Mouse (Mus musculus) liver, embryonic 12.5 days (tissue): ENCODE results near the gene Pbxip1. TPM values are rescaled to one million over a fixed set of nuclear protein-coding genes. Genes with fewer than 3 reads are reported as not detected.

Source experiments
- ATAC-seq: fragments of 200-750 bp; cut with Nextera tagmentation; 2 replicates; pipeline ENCODE4 v1.8.0; 2017; ENCODE audit warnings: moderate number of reproducible peaks, mild to moderate bottlenecking, moderate library complexity
- H3K27ac ChIP-seq: fragments of 300-500 bp; sonication (generic); 2 replicates; pipeline ENCODE4 v1.5.1; 2016; ENCODE audit warnings: mild to moderate bottlenecking
- H3K27me3 ChIP-seq: fragments of 300-500 bp; sonication (generic); replicated peaks from 2 replicates; pipeline ENCODE4 v1.6.1; 2016; ENCODE audit warnings: mild to moderate bottlenecking, moderate library complexity
- H3K36me3 ChIP-seq: fragments of 300-500 bp; sonication (generic); 2 replicates; pipeline ENCODE4 v1.6.1; 2016; ENCODE audit warnings: mild to moderate bottlenecking, moderate library complexity
- H3K4me1 ChIP-seq: fragments of 300-500 bp; sonication (generic); 2 replicates; pipeline ENCODE4 v1.6.1; 2016
- H3K4me2 ChIP-seq: fragments of 300-500 bp; sonication (generic); 2 replicates; pipeline ENCODE4 v1.6.1; 2016; ENCODE audit warnings: mild to moderate bottlenecking, moderate library complexity
- H3K4me3 ChIP-seq: fragments of 300-500 bp; sonication (generic); 2 replicates; pipeline ENCODE4 v1.5.1; 2016; ENCODE audit warnings: mild to moderate bottlenecking, moderate library complexity
- H3K9ac ChIP-seq: fragments of 300-500 bp; sonication (generic); 2 replicates; pipeline ENCODE4 v1.6.1; 2016; ENCODE audit warnings: mild to moderate bottlenecking, moderate library complexity
- H3K9me3 ChIP-seq: fragments of 300-500 bp; sonication (generic); replicated peaks from 2 replicates; pipeline ENCODE4 v1.6.1; 2016; ENCODE audit warnings: mild to moderate bottlenecking, moderate library complexity
- WGBS: fragments of 180-500 bp; shearing (Covaris S2); methylation state at CpG from one replicate; pipeline ENCODE4 v1.1.7; 2016; ENCODE audit not compliant: insufficient replicate concordance; 5-methylcytosine and 5-hydroxymethylcytosine counted together
- polyA plus RNA-seq: library from polyadenylated mRNA; unstranded; fragments of >200 nt; fragmentation: Nextera tagmentation; extraction: Ambion mirVana; gene quantifications from 2 replicates; pipeline ENCODE4 v1.2.1, GENCODE M21; 2016

Gene Pbxip1
- polyA plus RNA-seq, 1 experiment from 2014 or later, result 9.2 TPM

DNA sequence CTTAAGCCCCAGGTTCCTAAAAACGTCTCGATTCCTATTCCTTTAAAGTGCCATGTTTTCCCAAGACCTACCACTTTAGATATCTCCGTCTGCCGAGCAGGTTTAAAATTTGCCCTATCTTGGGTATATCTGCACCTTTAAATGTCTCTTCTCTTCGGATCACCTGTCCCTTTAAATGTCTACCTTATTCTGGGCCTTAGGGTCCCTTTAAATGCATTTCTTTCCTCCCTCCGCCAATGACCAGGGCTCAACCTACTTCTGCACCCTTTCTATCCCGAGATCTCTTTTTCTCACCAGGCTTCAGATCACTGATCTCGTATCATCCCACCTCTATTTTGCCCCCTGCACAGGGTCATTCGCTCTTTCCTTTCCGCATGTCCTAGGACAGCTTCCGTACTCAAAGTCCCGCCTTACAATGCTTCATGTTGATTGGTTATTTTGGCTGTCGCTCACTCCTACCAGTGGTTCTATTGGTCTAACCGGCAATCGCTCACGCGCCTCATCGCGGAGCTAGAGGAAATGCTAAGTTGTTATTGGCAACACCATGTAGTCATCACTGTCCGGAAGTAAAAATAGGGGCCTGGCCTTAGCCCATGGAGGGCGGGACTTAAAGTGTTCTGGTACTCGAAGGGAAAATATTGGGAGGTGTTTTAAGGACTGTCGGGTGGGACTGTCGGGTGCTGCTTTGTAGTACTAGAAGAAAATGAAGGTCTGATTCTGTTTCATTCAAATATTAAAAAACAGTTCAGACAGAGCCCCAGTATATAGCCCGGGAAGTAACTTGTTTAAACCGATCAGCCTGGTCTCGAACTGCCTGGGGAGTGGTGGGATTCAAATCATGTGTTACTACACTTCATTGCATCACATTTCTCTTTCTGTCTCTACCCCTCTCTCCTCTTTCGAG is 24.8 kb upstream of the Pbxip1 start, which contains the start of gene Flad1:
Gene Flad1 (minus strand): TSS at position 381 of the 904 bp plus-strand sequence.
- peak within 1 kb of the TSS; percentile 79 for H3K27ac ChIP-seq
- peak within 1 kb of the TSS; percentile 80 for H3K4me2 ChIP-seq
- 0 out of 2 replicates have a peak, but pooled peaks cover 4% of the 10 kb centered on the region for H3K9me3 ChIP-seq
- H3K4me1 ChIP-seq, result peaks cover 42% of the 10 kb centered on the region
- WGBS, result 3% methylated on average over 28 of the region's 28 CpGs
- peak within 1 kb of the TSS; percentile 78 for H3K9ac ChIP-seq
- peaks cover 63% of the 10 kb centered on the region for H3K36me3 ChIP-seq
- no peaks in the 10 kb centered on the region for H3K27me3 ChIP-seq
- peak within 1 kb of the TSS; percentile 71 for H3K4me3 ChIP-seq
- ATAC-seq, result peak; percentile 100

DNA sequence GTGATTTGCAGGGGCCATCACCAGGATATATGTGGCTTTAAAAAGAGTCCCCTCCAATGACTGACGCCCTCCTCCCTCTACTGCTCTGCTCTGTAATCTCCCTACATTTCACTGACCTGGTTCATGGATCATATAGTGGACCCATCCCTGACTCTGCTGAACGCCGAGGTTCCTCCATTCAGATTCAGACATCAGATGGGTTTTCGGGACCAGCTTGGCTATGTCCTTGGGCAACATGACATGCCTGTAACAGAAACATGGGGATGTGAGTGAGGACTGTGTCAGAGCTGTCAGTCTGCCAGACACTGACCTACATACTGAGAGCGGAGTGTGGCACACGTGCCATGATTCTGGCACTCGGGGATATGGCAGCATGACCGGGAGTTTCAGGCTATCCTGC is 20.3 kb upstream of the Pbxip1 start:
- 90% methylated on average over 8 of the region's 8 CpGs for WGBS

DNA sequence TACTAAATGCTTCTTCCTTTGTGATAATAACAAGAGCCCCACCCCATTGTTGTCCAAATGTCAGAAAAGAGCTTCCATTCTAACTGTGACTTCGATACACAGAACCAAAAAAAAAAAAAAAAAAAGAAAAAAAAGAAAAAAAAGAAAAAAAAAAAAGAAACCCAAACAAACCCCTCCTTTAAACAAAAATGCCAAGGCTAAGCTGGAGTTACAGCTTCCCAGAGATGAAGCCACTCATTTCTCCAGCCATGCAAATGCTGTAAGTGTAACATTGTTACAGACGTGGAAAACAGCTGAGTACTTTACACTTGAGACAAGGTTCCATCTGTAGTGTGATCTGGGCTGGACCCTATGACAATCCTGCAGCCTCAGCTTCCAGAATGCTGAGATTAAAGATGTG is 19.4 kb upstream of the Pbxip1 start:
- WGBS, result 23% methylated on average over 2 of the region's 2 CpGs
- H3K4me1 ChIP-seq, result peaks cover 50% of the 10 kb centered on the region
- no peaks in the 10 kb centered on the region for H3K27me3 ChIP-seq
- peak overlapping the region; percentile 78 for H3K9ac ChIP-seq
- ATAC-seq, result no peak
- peaks cover 39% of the 10 kb centered on the region for H3K36me3 ChIP-seq
- peak overlapping the region; percentile 94 for H3K27ac ChIP-seq
- H3K4me2 ChIP-seq, result peak overlapping the region; percentile 97
- 0 out of 2 replicates have a peak, but pooled peaks cover 4% of the 10 kb centered on the region for H3K9me3 ChIP-seq
- peak overlapping the region; percentile 75 for H3K4me3 ChIP-seq

More for the DNA sequence above, 20.3 kb upstream of the Pbxip1 start:
- peaks cover 39% of the 10 kb centered on the region for H3K36me3 ChIP-seq
- H3K4me2 ChIP-seq, result peak overlapping the region; percentile 97
- no peak overlapping the region for H3K9ac ChIP-seq
- H3K27me3 ChIP-seq, result no peaks in the 10 kb centered on the region
- ATAC-seq, result no peak
- H3K4me1 ChIP-seq, result peaks cover 43% of the 10 kb centered on the region
- H3K9me3 ChIP-seq, result 0 out of 2 replicates have a peak, but pooled peaks cover 4% of the 10 kb centered on the region
- H3K4me3 ChIP-seq, result peak overlapping the region; percentile 75; the same call in 1 of the 2 replicates
- H3K27ac ChIP-seq, result no peak overlapping the region; the same call in 1 of the 2 replicates

DNA sequence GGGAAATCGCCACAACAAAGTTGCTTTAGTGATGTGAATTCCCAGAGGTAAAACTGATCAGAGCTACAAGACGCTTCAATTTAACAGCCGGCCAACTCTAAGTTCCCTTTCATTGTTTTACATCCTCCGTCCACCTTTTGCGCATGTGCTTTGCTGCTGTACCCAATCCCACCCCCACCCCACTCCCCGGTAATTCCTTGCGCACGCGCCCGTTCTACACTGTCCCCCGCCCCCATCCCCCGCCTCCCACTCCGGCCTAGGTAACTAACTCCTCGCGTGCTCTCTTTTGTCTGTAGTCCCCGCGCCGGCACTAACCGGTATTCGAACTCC is 18.7 kb upstream of the Pbxip1 start:
- H3K27me3 ChIP-seq, result no peaks in the 10 kb centered on the region
- H3K9ac ChIP-seq, result peak overlapping the region; percentile 78
- WGBS, result 0% methylated on average over 20 of the region's 20 CpGs
- peak overlapping the region; percentile 94 for H3K27ac ChIP-seq
- H3K4me1 ChIP-seq, result peaks cover 54% of the 10 kb centered on the region
- peak overlapping the region; percentile 97 for H3K4me2 ChIP-seq
- H3K9me3 ChIP-seq, result 0 out of 2 replicates have a peak, but pooled peaks cover 4% of the 10 kb centered on the region
- H3K4me3 ChIP-seq, result peak overlapping the region; percentile 75
- ATAC-seq, result peak; percentile 9
- peaks cover 41% of the 10 kb centered on the region for H3K36me3 ChIP-seq

DNA sequence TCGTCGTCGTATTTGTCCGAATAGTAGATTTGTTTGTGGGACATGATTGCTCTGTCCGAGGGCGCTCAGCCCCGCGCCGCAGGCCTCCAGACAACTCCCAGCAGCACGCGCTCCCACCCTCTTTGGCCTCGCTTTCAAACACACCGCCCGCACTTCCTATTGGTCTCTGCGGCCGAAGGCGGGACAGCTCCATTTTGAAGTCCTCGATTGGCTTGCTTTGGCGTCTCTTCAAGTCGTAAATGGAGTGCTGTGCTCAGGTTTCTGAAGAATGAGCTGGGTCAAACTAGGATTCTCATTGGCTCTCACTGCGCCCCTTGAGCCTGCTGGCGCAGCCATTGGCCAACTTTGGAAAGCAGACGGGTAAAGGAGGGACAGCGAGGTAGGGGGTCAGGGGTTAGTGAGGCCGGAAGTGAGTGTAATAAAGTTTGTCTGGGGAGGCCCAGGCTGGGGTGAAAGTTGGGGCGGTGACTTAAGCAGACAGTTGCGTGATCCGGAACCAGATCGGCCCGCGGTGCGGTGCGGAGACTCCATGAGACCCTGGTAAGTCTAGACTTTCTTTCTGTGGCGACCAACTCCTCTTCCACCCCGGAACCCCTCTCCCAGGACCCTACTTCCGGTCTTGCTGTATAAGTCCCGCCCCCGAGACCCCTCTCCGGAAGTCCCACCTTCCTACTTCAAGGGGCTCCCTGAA is 18.2 kb upstream of the Pbxip1 start, which contains the start of the genes Cks1b and Shc1:
Gene Cks1b (minus strand): TSS at position 214 of the 691 bp plus-strand sequence.
Gene Shc1 (plus strand): TSS at position 274 of the 691 bp plus-strand sequence.
- WGBS, result under 1% methylated on average over 39 of the region's 39 CpGs

DNA sequence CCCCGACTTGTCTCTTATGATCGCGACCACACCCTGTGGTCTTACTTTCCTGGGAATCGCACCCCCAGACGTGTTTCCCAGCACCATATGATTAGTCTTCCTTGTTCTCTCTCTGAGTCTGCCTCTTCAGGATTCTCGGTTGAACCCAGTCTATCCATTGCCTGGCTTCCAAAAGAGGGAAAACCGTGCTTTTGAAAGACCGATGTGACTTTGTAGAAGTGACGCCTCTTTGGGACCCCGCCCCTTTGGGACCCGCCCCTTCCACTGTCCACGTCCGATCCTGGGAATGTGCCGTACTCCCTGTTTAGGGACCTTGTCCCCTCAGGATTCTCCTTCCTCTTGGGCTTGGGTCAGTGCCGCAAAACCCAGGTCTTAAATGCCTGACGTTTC is 17.6 kb upstream of the Pbxip1 start:
- 0 out of 2 replicates have a peak, but pooled peaks cover 4% of the 10 kb centered on the region for H3K9me3 ChIP-seq
- peaks cover 65% of the 10 kb centered on the region for H3K4me1 ChIP-seq
- peak overlapping the region; percentile 78 for H3K9ac ChIP-seq
- H3K27me3 ChIP-seq, result no peaks in the 10 kb centered on the region
- no peak for ATAC-seq
- peak overlapping the region; percentile 97 for H3K4me2 ChIP-seq
- H3K36me3 ChIP-seq, result peaks cover 43% of the 10 kb centered on the region
- H3K4me3 ChIP-seq, result peak overlapping the region; percentile 75
- under 1% methylated on average over 16 of the region's 16 CpGs for WGBS
- peak overlapping the region; percentile 94 for H3K27ac ChIP-seq

More for the DNA sequence above, 18.2 kb upstream of the Pbxip1 start, which contains the start of the genes Cks1b and Shc1:
- peaks cover 60% of the 10 kb centered on the region for H3K4me1 ChIP-seq
- peak within 1 kb of the TSS; percentile 75 for H3K4me3 ChIP-seq
- H3K9ac ChIP-seq, result peak within 1 kb of the TSS; percentile 78
- H3K27ac ChIP-seq, result peak within 1 kb of the TSS; percentile 94
- 0 out of 2 replicates have a peak, but pooled peaks cover 4% of the 10 kb centered on the region for H3K9me3 ChIP-seq
- peak; percentile 89 for ATAC-seq
- H3K27me3 ChIP-seq, result no peaks in the 10 kb centered on the region
- peak within 1 kb of the TSS; percentile 97 for H3K4me2 ChIP-seq
- peaks cover 41% of the 10 kb centered on the region for H3K36me3 ChIP-seq

DNA sequence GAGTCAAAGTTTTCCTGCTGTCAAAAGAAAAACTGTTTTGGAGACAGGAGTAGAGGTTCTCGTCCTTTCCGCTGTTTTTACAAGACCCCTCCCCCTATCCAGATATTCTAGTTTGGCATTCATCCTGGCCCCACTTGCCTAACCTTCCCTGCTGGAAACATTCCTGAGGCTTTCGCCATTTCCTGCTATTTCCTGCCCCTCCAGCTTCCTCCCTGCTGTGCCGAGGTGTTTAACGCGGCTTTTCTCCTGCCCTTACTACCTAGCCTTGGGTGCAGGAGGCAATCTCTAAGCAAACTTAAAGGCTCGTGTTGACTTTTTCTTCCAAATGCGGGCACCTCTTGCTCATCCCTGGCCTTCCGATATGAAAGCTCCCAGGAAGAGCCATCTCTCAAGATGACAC is 16.9 kb upstream of the Pbxip1 start:
- Histone ChIP-seq H3K4me2 (peak overlapping the region; percentile 97), H3K36me3 (peaks cover 43% of the 10 kb centered on the region), H3K27me3 (no peaks in the 10 kb centered on the region), H3K4me3 (peak overlapping the region; percentile 75), H3K4me1 (peaks cover 72% of the 10 kb centered on the region), H3K9me3 (0 out of 2 replicates have a peak, but pooled peaks cover 4% of the 10 kb centered on the region), H3K27ac (peak overlapping the region; percentile 94), H3K9ac (peak overlapping the region; percentile 78)
- 8% methylated on average over 9 of the region's 9 CpGs for WGBS
- no peak for ATAC-seq

DNA sequence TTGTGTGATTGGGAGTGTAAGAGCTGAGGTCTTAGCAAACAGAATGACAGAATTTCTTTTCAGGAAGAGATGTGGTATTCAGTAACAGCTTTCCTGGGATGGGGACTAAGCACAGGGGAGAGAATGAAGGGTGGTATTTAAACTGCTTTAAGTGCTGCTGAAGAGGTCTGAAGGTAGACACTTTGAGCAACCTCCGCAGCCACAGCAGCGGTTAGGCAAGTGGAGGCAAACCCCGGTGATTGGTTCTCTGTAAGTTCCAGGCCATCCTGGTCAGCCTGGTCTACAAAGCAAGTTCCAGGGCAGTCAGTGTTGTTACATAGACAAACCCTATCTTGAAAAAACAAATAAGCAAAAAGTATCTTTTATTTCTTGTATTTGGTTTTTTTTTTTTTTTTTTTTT is 16.5 kb upstream of the Pbxip1 start:
- H3K27me3 ChIP-seq, result no peaks in the 10 kb centered on the region
- H3K9me3 ChIP-seq, result 0 out of 2 replicates have a peak, but pooled peaks cover under 1% of the 10 kb centered on the region
- peak overlapping the region; percentile 97 for H3K4me2 ChIP-seq
- ATAC-seq, result no peak
- peak overlapping the region; percentile 75 for H3K4me3 ChIP-seq
- 31% methylated on average over 3 of the region's 3 CpGs for whole genome bisulfite sequencing
- peak overlapping the region; percentile 78 for H3K9ac ChIP-seq
- peaks cover 43% of the 10 kb centered on the region for H3K36me3 ChIP-seq
- peak overlapping the region; percentile 94 for H3K27ac ChIP-seq
- H3K4me1 ChIP-seq, result peaks cover 76% of the 10 kb centered on the region

DNA sequence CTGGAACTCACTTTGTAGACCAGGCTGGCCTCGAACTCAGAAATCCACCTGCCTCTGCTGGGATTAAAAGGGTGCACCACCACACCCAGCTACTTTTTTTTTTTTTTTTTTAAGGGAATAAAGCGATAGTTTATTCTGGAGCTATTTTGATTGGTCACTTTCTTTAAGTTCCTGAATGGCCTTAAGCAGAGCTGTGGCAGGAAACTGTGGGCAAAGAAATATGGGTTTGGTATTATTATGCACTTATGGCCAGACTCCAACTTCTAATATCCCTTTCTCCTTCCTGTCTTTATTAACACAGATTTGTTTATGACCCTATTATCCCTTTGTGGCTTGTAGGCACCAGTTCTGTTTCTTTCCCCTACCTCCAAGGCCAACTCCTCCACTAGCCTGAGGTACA is 16.1 kb upstream of the Pbxip1 start:
- Histone ChIP-seq H3K9me3 (no peaks in the 10 kb centered on the region), H3K4me3 (peak overlapping the region; percentile 65), H3K4me1 (peaks cover 81% of the 10 kb centered on the region), H3K36me3 (peaks cover 43% of the 10 kb centered on the region), H3K27ac (peak overlapping the region; percentile 89), H3K27me3 (no peaks in the 10 kb centered on the region), H3K4me2 (peak overlapping the region; percentile 97), H3K9ac (peak overlapping the region; percentile 81)
- 51% methylated on average over 2 of the region's 2 CpGs for WGBS
- no peak for ATAC-seq

DNA sequence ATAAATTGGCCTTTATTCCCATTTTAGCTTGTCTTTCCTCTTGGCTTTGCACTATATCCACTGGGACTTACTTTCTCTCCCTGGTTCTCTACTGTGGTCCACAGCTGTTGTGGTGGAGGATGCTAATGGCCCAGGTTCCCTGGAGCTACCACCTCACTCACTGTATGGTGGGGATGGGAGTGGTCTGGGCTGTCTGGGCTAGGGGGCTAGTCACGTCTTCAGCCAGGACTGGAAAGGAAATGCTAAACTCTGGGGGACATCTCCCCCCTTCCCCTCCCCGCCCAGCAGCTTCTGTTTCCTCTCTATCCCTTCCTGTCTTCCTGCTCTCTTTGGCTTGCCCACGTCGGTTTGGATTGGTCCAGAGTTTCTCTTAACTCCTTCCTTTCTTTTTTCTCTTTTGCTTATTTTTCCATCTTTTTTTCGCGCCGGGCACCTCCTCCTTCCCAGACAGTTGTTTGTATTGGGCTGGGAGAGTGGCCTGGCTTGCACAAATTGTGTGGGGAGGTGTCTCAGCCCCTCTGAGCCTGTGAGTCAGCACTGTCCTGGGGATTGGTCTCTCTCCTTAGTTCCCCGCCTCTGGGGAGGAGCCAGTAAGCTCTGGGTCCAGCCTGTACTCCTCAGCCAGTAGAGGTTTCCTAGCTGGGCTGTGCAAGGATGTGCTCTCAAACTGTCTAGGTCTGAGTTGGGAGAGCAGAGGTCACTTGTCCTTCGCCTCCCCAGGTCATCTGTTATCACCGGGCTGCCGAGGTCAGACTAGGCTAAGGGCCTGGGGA is 15.3 kb upstream of the Pbxip1 start:
- H3K36me3 ChIP-seq, result peaks cover 43% of the 10 kb centered on the region
- H3K4me3 ChIP-seq, result peak overlapping the region; percentile 65
- no peaks in the 10 kb centered on the region for H3K27me3 ChIP-seq
- peak overlapping the region; percentile 97 for H3K4me2 ChIP-seq
- peaks cover 83% of the 10 kb centered on the region for H3K4me1 ChIP-seq
- peak overlapping the region; percentile 81 for H3K9ac ChIP-seq
- peak overlapping the region; percentile 89 for H3K27ac ChIP-seq
- WGBS, result 3% methylated on average over 11 of the region's 11 CpGs
- no peaks in the 10 kb centered on the region for H3K9me3 ChIP-seq
- peak; percentile 82 for ATAC-seq
